Mouse (Mus musculus): ENCODE data around the gene Rere.
"Not testable (repeated sequence)": the region's sequence is repeated elsewhere in the genome, so short reads cannot be mapped to it uniquely, and the experiment has no call there.

Gene Rere

GRCm38 (mm10) chr4:150581931-150582723 is 300.7 kb downstream of the Rere start:
- DNase-seq (ENCODE audit: low spot score in 2 of 2): no peak

DNA sequence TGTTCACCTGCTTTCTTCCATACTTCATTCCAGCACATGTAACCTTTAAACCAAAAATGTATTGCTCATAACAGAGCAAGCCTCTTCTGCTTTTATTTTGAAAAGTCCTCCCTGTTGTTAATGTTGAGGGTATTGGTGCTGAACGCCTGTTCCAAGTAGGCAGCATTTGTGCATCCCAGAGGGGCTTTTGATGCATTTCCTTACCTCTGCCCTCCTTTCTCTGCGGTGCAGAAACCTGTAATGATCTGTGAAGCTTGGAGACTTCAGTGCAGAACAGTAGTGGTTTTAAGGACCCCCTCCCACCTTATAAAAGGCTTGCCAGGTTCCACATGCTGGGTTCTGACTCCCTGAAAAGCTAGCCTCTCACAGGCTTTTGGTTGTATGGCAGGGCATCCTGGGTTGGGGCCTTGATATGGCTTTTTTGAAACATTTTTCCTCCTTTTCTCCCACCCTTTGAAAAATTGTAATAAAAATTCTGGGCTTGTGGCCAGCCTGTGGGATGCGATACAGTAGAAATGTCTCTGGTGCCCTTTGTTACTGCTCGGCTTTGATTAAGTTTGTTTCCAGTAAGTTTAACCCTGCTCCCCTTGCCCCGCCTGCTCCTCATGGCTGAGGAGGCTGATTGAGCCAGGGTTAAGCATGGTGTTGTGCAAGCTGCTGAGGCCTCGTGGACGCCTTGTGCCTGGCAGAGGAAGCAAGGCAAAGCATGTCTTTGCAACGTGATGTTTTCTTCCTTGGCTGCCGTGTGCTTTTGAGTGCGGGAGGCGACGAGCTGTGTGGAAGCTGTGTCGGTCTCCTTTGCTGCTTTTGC is 301.7 kb downstream of the Rere start:
- DNase-seq (ENCODE audit: low spot score in 2 of 2): peak; percentile 59 to 85

GRCm38 (mm10) chr4:150583777-150584135 is 302.3 kb downstream of the Rere start:
- DNase-seq (ENCODE audit: low spot score in 2 of 2): no peak

- DNase-seq (ENCODE audit: low spot score in 2 of 2): no peak
These were observed 304.4 kb downstream of the Rere start for GRCm38 (mm10) chr4:150585800-150586199.

GRCm38 (mm10) chr4:150586275-150586674 is 304.8 kb downstream of the Rere start:
- no peak for DNase-seq (ENCODE audit: low spot score in 2 of 2)

- DNase-seq (ENCODE audit: low spot score in 2 of 2): no peak
These were observed 306.3 kb downstream of the Rere start for GRCm38 (mm10) chr4:150587597-150588299.

DNA sequence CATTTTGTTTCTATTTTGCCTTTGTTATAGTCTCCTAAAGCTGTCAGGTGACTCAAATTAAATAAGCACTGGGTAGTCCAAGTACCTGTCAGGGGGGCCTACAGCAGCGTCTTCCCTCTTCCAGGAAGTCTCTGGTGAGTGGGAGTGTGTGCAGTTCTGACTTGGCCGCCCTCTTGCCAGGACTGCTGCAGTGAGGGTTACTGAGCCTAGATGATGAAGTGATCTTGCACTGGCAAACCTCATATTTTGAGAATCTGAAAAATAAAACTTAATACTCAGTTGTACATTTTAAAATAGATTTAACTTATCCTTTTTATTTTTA is 306.8 kb downstream of the Rere start:
- no peak for DNase-seq (ENCODE audit: low spot score in 2 of 2)

GRCm38 (mm10) chr4:150590621-150591282 is 309.3 kb downstream of the Rere start:
- no peak for DNase-seq (ENCODE audit: low spot score in 2 of 2)

GRCm38 (mm10) chr4:150591602-150592001 is 310.2 kb downstream of the Rere start:
- DNase-seq (ENCODE audit: low spot score in 2 of 2): no peak

- no peak for DNase-seq (ENCODE audit: low spot score in 2 of 2)
These were observed 310.6 kb downstream of the Rere start for GRCm38 (mm10) chr4:150592087-150592486.

DNA sequence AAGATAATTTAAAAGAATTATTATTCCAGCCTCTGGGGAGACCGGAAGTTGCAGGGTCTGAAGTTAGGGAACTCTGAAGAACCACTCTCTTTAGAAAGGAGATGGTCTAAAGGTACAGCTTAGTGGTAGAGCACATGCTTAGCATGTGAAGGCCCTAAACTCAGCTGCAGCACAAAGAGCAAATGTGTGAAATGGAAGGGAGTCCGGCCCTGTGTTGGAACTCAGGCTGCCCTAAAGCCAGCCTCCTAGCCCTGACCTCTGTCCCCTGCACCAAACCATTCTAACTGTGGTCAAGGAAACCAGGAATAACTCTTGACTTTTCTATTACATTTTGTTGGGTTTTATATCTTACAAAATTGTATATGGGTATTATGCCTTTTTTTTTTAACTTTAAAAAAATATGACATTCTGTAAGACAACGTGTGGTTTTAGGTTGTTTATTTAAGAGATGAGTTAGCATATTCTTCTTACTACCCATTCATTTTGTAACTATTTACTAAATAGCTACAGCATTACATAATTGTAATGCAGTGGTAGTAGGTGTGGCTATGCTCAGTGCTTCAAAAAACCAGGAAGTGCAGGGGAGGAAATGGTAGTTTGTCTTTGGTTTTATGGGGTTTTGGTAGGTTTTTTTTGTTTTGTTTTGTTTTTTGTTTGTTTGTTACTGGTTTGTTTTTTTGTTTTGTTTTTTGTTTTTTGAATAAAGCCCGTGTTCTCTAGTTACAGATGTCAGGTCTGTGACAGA is 312.2 kb downstream of the Rere start:
- DNase-seq (ENCODE audit: low spot score in 2 of 2): no peak

- no peak for DNase-seq (ENCODE audit: low spot score in 2 of 2)
These were observed 312.9 kb downstream of the Rere start for GRCm38 (mm10) chr4:150594298-150594829.

DNA sequence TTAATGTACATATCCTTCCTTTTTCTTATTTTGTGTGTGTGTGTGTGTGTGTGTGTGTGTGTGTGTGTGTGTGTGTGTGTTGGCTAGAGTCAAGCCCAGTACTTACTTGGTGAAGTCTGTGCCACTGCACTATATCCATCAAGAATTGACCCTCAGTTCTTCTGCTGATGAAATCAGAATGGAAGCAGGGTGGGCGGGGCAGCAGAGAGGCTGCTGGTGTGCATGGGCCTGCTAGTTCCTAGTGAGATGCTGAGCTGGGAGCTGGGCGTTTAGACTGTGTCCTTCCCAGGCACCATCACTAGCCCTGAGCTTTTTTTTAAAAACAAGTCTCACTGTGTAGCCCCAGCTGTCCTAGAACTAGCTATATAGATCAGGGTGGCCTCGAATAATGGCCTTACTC is 313.6 kb downstream of the Rere start:
- DNase-seq (ENCODE audit: low spot score in 2 of 2): no peak

DNA sequence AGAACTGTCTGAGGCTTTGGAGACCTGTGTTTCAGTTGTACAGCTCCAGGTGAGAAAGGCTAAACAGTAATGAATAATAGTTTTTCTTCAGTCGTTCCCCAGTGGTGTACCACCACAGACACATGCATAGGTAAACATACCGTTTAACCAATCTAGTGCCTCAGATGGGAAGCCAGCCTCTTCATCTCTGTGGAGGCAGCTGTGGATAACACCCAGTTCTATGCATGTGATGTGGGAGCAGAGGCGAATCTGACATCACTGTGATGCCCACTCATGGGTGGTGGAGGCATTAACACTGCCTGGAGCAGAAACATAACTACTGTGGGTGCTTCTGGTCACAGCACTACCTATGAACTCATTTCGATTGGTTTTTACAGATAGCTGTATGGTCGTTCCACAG is 314.5 kb downstream of the Rere start:
- no peak for DNase-seq (ENCODE audit: low spot score in 2 of 2)

DNA sequence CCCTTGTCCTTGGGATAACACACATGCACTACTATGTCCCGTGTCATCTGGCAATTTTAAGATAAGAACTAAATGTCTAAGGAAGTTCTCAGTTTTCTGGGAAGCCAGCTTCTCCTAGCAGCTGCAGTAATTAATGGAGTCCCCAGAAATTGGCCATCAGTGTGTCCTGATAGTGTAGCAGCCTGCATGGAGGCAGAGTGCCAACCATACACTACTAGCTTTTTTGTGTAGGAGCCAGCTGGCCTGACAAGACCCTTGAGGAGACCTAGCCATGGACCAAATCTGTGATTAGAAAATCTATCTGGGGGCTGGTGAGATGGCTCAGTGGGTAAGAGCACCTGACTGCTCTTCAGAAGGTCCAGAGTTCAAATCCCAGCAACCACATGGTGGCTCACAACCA is 317.2 kb downstream of the Rere start:
- DNase-seq (ENCODE audit: low spot score in 2 of 2): no peak

DNA sequence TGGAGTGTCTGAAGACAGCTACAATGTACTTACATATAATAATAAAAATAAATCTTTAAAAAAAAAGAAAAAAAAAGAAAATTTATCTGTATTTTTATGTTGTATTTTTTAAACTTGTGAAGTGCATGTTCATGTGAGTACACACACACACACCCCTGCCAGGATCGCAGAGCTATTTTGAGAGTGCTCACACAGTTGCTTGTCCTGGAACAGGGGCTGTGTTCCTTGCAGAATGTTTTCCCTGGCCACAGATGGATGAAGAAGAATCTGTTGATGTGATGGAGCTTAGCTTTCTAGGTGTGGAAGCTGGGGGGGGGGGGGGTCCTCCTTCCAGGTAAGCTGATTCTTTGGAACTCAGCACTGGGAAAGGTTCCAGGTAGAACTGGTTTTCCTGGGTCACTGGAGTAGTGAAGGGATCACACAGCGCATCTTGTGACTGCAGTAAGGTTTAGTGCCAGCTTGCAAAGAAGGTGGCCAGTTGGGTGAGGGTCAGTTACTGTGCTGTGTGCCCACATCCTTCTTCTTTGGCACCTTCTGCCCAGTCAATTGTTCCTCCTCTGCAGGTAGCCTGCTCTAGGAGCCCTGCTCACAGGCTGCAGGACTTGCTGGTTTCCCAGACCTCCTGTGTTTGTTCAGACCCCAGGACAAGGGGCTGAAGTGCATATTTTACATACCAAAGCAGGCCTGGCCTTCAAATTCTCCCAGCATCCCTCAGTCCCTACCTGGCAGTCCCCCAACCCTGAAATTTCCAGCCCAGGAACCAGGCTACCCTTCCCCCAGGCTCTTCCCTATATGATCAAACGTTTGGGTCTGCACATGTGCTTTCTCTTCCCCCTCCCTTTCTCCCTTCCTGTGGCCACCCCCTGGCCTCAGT is 317.9 kb downstream of the Rere start:
- DNase-seq (ENCODE audit: low spot score in 2 of 2): no peak

DNA sequence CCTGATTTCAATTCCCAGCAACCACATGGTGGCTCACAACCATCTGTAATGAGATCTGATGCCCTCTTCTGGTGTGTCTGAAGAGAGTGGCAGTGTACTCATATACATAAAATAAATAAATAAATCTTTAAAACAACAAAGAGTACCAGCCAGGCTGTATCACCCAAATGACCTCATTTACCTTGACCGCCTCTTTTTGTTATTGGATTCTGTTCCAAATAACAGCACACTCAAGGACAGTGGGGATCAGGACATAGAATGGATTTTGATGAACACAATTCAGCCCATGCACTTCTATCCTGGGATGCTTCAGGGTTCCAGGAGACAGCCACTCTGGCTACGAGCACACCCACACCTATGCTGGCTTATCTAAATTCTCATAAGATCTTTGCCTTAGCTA is 319.1 kb downstream of the Rere start:
- DNase-seq (ENCODE audit: low spot score in 2 of 2): not testable (repeated sequence)

GRCm38 (mm10) chr4:150601489-150601888 is 320.0 kb downstream of the Rere start:
- no peak for DNase-seq (ENCODE audit: low spot score in 2 of 2)

DNA sequence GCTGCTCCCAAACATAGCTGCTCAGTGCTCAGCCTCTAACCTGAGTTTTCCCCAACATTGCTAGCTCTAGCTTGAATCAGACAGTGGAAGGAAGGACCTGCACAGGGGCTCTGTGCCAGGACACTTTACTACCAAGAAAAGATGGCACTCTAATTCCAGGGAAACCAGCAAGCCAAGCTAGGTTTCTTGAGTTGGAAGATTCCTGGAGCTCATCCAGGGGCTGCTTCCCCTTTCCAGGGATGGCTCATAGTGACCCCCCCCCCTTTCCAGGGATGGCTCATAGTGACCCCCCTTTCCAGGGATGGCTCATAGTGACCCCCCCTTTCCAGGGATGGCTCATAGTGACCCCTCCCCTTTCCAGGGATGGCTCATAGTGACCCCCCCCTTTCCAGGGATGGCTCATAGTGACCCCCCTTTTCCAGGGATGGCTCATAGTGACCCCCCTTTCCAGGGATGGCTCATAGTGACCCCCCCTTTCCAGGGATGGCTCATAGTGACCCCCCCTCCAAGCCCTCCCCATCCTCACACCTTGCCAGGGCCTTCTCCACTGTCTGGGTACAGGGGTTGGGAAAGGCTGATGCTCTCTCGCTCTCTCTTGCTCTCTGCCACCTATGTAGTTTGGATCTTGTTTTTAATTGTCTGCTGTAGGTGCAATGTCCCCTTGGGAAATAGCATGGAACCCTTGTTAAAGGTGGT is 322.1 kb downstream of the Rere start:
- no peak for DNase-seq (ENCODE audit: low spot score in 2 of 2)

- no peak for DNase-seq (ENCODE audit: low spot score in 2 of 2)
These were observed 324.4 kb downstream of the Rere start for GRCm38 (mm10) chr4:150605804-150606203.
